Mouse (Mus musculus) kidney, postnatal 10 days (tissue): ENCODE data around the gene Cstf3.

Source experiments
- DNase-seq: peaks from one replicate; pipeline ENCODE4 v3.0.0; 2021; ENCODE audit warnings: mixed read lengths

The Cstf3 gene

DNA sequence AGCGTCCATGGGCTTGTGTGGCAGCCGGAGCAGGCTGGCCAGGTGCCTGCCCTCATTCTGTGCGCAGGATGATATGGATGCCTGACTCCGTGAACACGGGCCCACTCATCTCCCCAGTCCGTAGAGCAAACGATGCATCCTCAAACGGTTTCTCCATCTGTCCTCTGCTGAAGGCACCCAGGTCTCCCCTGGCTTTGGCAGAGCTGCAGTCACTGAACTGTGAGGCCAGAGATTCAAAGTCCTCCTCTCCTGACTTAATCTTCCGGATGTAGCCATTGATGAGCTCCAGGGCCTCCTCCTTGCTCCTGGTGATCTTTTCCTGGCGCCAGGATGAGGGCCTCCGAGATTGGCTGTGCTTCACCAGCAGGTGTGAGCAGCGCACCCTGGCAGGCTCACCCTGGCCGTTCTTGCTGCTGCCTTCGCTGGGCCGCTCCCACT is 124.0 kb downstream of the Cstf3 start:
- DNase-seq, result peak; percentile 27
